Mouse (Mus musculus): ENCODE results near the gene Gm26965. TPM values are rescaled to one million over a fixed set of nuclear protein-coding genes. Genes with fewer than 3 reads are reported as not detected.

Gene Gm26965
- not detected in 2 replicates for polyA plus RNA-seq (2012; rRNA removed)

DNA sequence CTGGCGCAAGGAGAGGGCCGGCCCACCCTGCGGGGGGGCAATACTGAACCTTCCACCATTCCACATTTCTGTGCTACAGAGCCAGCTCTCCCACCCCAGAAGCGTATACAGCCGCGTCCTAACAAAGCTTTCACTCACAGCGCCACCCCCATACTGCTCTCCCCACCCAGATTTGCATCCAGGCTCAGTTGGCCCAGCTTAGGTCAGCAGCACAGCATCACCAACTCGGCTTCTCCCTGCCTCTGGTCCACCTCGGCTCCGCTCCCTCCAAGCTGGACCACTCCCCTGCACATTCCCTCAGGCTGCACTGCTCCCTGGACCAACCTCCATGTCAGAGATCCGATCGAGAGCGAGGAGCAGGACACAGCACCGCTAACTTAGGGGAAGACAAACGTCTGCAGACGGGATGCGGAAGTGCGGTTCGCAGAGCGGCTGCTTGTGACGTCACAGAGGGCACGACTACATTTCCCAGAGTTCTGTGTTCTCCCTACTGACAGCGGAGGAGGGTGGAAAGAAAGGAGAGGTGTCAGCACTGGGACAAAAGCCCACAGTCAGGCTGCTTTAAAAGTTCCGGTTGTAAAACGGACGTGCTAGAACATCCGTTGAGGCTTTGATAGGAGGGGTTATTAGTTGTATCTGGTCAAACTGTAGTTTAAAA, at the start of gene Gm26965, which contains the start of gene Zfp87:
Gm26965 (minus strand) TSS at position 399 of the 658 bp plus-strand sequence.
Zfp87 (minus strand) TSS at position 425 of the 658 bp plus-strand sequence.
- DNase-seq (ENCODE audit: low read depth in 1 of 2, low spot score in 2 of 2): peak; percentile 91
- Histone ChIP-seq H3K4me3 (ENCODE audit: extremely low read depth, insufficient read depth, insufficient read length) (peak within 1 kb of the TSS; percentile 84), H3K4me1 (ENCODE audit: control insufficient read depth, insufficient read depth, insufficient read length) (peaks cover 2% of the 10 kb centered on the region; the same call in 1 of the 2 replicates), H3K36me3 (ENCODE audit: control insufficient read depth, insufficient read depth, low read length) (no peaks in the 10 kb centered on the region; the same call in 1 of the 2 replicates), H3K27me3 (ENCODE audit: control insufficient read depth, insufficient read depth, low read length) (no peaks in the 10 kb centered on the region), H3K27ac (ENCODE audit: insufficient read depth, low read length) (peak within 1 kb of the TSS; percentile 65)
- WGBS: under 1% methylated on average over 27 of the region's 27 CpGs
- peak; percentile 71 for TF ChIP-seq POLR2A (IDR thresholded peaks at IDR 0.05; ENCODE audit: low read depth, low read length)
- no peak for TF ChIP-seq CTCF (IDR thresholded peaks at IDR 0.05; ENCODE audit: extremely low read depth, insufficient read depth, insufficient read length, insufficient replicate concordance)

- TF ChIP-seq POLR2A (IDR thresholded peaks at IDR 0.05; ENCODE audit: low read depth, low read length): no peak
- no peak overlapping the region for H3K4me3 ChIP-seq (ENCODE audit: extremely low read depth, insufficient read depth, insufficient read length)
- H3K4me1 ChIP-seq (ENCODE audit: control insufficient read depth, insufficient read depth, insufficient read length): no peaks in the 10 kb centered on the region
- no peaks in the 10 kb centered on the region for H3K36me3 ChIP-seq (ENCODE audit: control insufficient read depth, insufficient read depth, low read length)
- DNase-seq (ENCODE audit: low read depth in 1 of 2, low spot score in 2 of 2): no peak
- H3K27me3 ChIP-seq (ENCODE audit: control insufficient read depth, insufficient read depth, low read length): no peaks in the 10 kb centered on the region
- WGBS: 78% methylated on average over 5 of the region's 5 CpGs
- H3K27ac ChIP-seq (ENCODE audit: insufficient read depth, low read length): no peak overlapping the region
Observed at GRCm38 (mm10) chr13:67572591-67573189, 46.7 kb upstream of the Gm26965 start.

DNA sequence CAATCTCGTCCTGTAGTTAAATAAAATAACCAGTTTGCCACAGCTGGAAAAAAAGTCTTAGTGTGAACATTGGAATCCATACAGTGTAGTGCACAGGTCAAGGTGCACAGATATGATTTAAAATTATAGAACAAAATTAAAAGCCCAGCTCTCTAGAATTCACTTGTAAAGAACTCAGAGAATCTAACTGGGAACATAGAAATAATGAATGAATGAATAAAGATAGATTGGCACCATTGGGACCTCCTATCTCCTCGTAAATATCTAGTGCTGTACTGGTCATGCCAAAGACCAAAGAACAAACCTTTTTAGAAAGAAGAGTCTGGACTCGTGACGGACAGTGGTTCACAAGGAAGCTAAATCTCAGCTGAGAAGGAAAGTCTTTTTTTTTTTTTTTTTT, 27.8 kb upstream of the Gm26965 start, which contains the start of gene Zfp748:
Zfp748 (minus strand) TSS at position 101 of the 400 bp plus-strand sequence.
- H3K4me3 ChIP-seq (ENCODE audit: extremely low read depth, insufficient read depth, insufficient read length): peak within 1 kb of the TSS; percentile 79
- no peaks in the 10 kb centered on the region; the same call in 1 of the 2 replicates for H3K27me3 ChIP-seq (ENCODE audit: control insufficient read depth, insufficient read depth, low read length)
- H3K4me1 ChIP-seq (ENCODE audit: control insufficient read depth, insufficient read depth, insufficient read length): peaks cover 6% of the 10 kb centered on the region; the same call in 1 of the 2 replicates
- TF ChIP-seq POLR2A (IDR thresholded peaks at IDR 0.05; ENCODE audit: low read depth, low read length) (no peak), CTCF (IDR thresholded peaks at IDR 0.05; ENCODE audit: extremely low read depth, insufficient read depth, insufficient read length, insufficient replicate concordance) (no peak)
- H3K27ac ChIP-seq (ENCODE audit: insufficient read depth, low read length): peak within 1 kb of the TSS; percentile 85
- H3K36me3 ChIP-seq (ENCODE audit: control insufficient read depth, insufficient read depth, low read length): no peaks in the 10 kb centered on the region
- DNase-seq (ENCODE audit: low read depth in 1 of 2, low spot score in 2 of 2): no peak
- 85% methylated on average over 4 of the region's 4 CpGs for WGBS

GRCm38 (mm10) chr13:67552505-67553346, 26.8 kb upstream of the Gm26965 start:
- WGBS: 1% methylated on average over 44 of the region's 44 CpGs
- DNase-seq (ENCODE audit: low read depth in 1 of 2, low spot score in 2 of 2): peak; percentile 73 to 84
- TF ChIP-seq POLR2A (IDR thresholded peaks at IDR 0.05; ENCODE audit: low read depth, low read length) (peak; percentile 59; the same call in 1 of the 2 replicates), CTCF (IDR thresholded peaks at IDR 0.05; ENCODE audit: extremely low read depth, insufficient read depth, insufficient read length, insufficient replicate concordance) (no peak)
- Histone ChIP-seq H3K27me3 (ENCODE audit: control insufficient read depth, insufficient read depth, low read length) (no peaks in the 10 kb centered on the region; the same call in 1 of the 2 replicates), H3K27ac (ENCODE audit: insufficient read depth, low read length) (peak overlapping the region; percentile 85), H3K4me3 (ENCODE audit: extremely low read depth, insufficient read depth, insufficient read length) (peak overlapping the region; percentile 79), H3K36me3 (ENCODE audit: control insufficient read depth, insufficient read depth, low read length) (no peaks in the 10 kb centered on the region), H3K4me1 (ENCODE audit: control insufficient read depth, insufficient read depth, insufficient read length) (peaks cover 6% of the 10 kb centered on the region; the same call in 1 of the 2 replicates)

- DNase-seq (ENCODE audit: low read depth in 1 of 2, low spot score in 2 of 2): no peak
- H3K27me3 ChIP-seq (ENCODE audit: control insufficient read depth, insufficient read depth, low read length): no peaks in the 10 kb centered on the region
- H3K4me3 ChIP-seq (ENCODE audit: extremely low read depth, insufficient read depth, insufficient read length): no peak overlapping the region
- 91% methylated on average over 1 of the region's 1 CpGs for WGBS
- peaks cover 3% of the 10 kb centered on the region; the same call in 1 of the 2 replicates for H3K4me1 ChIP-seq (ENCODE audit: control insufficient read depth, insufficient read depth, insufficient read length)
- TF ChIP-seq POLR2A (IDR thresholded peaks at IDR 0.05; ENCODE audit: low read depth, low read length) (no peak), CTCF (IDR thresholded peaks at IDR 0.05; ENCODE audit: extremely low read depth, insufficient read depth, insufficient read length, insufficient replicate concordance) (no peak)
- no peak overlapping the region for H3K27ac ChIP-seq (ENCODE audit: insufficient read depth, low read length)
- H3K36me3 ChIP-seq (ENCODE audit: control insufficient read depth, insufficient read depth, low read length): peaks cover 19% of the 10 kb centered on the region
Observed at GRCm38 (mm10) chr13:67545941-67546340, 20.0 kb upstream of the Gm26965 start.

- Histone ChIP-seq H3K27me3 (ENCODE audit: control insufficient read depth, insufficient read depth, low read length) (no peaks in the 10 kb centered on the region), H3K4me1 (ENCODE audit: control insufficient read depth, insufficient read depth, insufficient read length) (peaks cover 2% of the 10 kb centered on the region; the same call in 1 of the 2 replicates), H3K27ac (ENCODE audit: insufficient read depth, low read length) (no peak overlapping the region), H3K4me3 (ENCODE audit: extremely low read depth, insufficient read depth, insufficient read length) (no peak overlapping the region), H3K36me3 (ENCODE audit: control insufficient read depth, insufficient read depth, low read length) (no peaks in the 10 kb centered on the region)
- TF ChIP-seq POLR2A (IDR thresholded peaks at IDR 0.05; ENCODE audit: low read depth, low read length) (no peak), CTCF (IDR thresholded peaks at IDR 0.05; ENCODE audit: extremely low read depth, insufficient read depth, insufficient read length, insufficient replicate concordance) (no peak)
- WGBS: 85% methylated on average over 3 of the region's 3 CpGs
- no peak for DNase-seq (ENCODE audit: low read depth in 1 of 2, low spot score in 2 of 2)
Observed at GRCm38 (mm10) chr13:67527049-67527730, 1.2 kb upstream of the Gm26965 start.
